Mouse (Mus musculus) MEL (cell line): ENCODE measurements around the gene Tcl1b3.
"Not testable (repeated sequence)": the region's sequence is repeated elsewhere in the genome, so short reads cannot be mapped to it uniquely, and the experiment has no call there.

ENCODE experiments used
- CHD2 ChIP-seq: IDR thresholded peaks from 2 replicates; pipeline ENCODE4 v1.6.1; 2011; ENCODE audit warnings: low read length, improper control_type of control experiment
- CTCF ChIP-seq, 3 experiments: IDR thresholded peaks in 2 of 3; conservative IDR thresholded peaks in 1 of 3; 2 replicates each; pipeline ENCODE4 v1.5.1; 2011 to 2012; ENCODE audit warnings: low read length in 3 of 3, low read depth in 2 of 3, mild to moderate bottlenecking in 2 of 3, improper control_type of control experiment in 1 of 3, inconsistent platforms in 1 of 3, mixed read lengths in 1 of 3, moderate library complexity in 1 of 3; ENCODE audit not compliant: control insufficient read depth in 1 of 3, insufficient read depth in 1 of 3, poor library complexity in 1 of 3, severe bottlenecking in 1 of 3
- ELF1 ChIP-seq: IDR thresholded peaks from 2 replicates; pipeline ENCODE4 v1.6.1; 2014; ENCODE audit warnings: low read depth, mild to moderate bottlenecking, inconsistent platforms, low read length, improper control_type of control experiment, moderate library complexity
- EP300 ChIP-seq, 2 experiments: IDR thresholded peaks; 2 replicates each; pipeline ENCODE4 v1.6.1; 2011; ENCODE audit warnings: improper control_type of control experiment in 2 of 2, low read length in 2 of 2, low read depth in 1 of 2, mild to moderate bottlenecking in 1 of 2
- GATA1 ChIP-seq: IDR thresholded peaks from 2 replicates; pipeline ENCODE4 v1.6.1; 2011; ENCODE audit warnings: low read depth, low read length, improper control_type of control experiment
- KAT2A ChIP-seq: conservative IDR thresholded peaks from 2 replicates; pipeline ENCODE4 v1.6.1; 2012; ENCODE audit warnings: low read depth, low read length, improper control_type of control experiment, inconsistent platforms
- MAX ChIP-seq: IDR thresholded peaks from 2 replicates; pipeline ENCODE4 v1.6.1; 2011; ENCODE audit warnings: low read length, improper control_type of control experiment
- NRF1 ChIP-seq: IDR thresholded peaks from 2 replicates; pipeline ENCODE4 v1.6.1; 2014; ENCODE audit warnings: low read depth, mild to moderate bottlenecking, inconsistent platforms, low read length, improper control_type of control experiment, moderate library complexity; ENCODE audit not compliant: poor library complexity, insufficient read depth, severe bottlenecking
- POLR2A ChIP-seq, 2 experiments: IDR thresholded peaks; 2 replicates each; pipeline ENCODE4 v1.6.1; 2011 to 2012; ENCODE audit warnings: low read length in 2 of 2, mild to moderate bottlenecking in 2 of 2, control low read depth in 1 of 2, improper control_type of control experiment in 1 of 2, low read depth in 1 of 2, moderate library complexity in 1 of 2; ENCODE audit not compliant: control insufficient read depth in 1 of 2, insufficient read depth in 1 of 2, poor library complexity in 1 of 2
- TAL1 ChIP-seq: IDR thresholded peaks from 2 replicates; pipeline ENCODE4 v1.6.1; 2012; ENCODE audit warnings: mild to moderate bottlenecking, inconsistent platforms, low read length, moderate library complexity, mixed read lengths
- TCF12 ChIP-seq: IDR thresholded peaks from 2 replicates; pipeline ENCODE4 v1.6.1; 2014; ENCODE audit warnings: low read depth, mild to moderate bottlenecking, inconsistent platforms, low read length, improper control_type of control experiment, moderate library complexity
- USF2 ChIP-seq, 2 experiments: IDR thresholded peaks; 2 replicates each; pipeline ENCODE4 v1.6.1; 2011 to 2012; ENCODE audit warnings: improper control_type of control experiment in 2 of 2, low read length in 2 of 2, borderline replicate concordance in 1 of 2, inconsistent platforms in 1 of 2, low read depth in 1 of 2, mild to moderate bottlenecking in 1 of 2; ENCODE audit not compliant: insufficient read depth in 1 of 2
- ZC3H11A ChIP-seq: IDR thresholded peaks from 2 replicates; pipeline ENCODE4 v1.6.1; 2012; ENCODE audit warnings: low read depth, mild to moderate bottlenecking, inconsistent platforms, low read length, improper control_type of control experiment
- ZNF384 ChIP-seq: IDR thresholded peaks from 2 replicates; pipeline ENCODE4 v1.6.1; 2012; ENCODE audit warnings: low read depth, mild to moderate bottlenecking, inconsistent platforms, low read length, improper control_type of control experiment

DNA sequence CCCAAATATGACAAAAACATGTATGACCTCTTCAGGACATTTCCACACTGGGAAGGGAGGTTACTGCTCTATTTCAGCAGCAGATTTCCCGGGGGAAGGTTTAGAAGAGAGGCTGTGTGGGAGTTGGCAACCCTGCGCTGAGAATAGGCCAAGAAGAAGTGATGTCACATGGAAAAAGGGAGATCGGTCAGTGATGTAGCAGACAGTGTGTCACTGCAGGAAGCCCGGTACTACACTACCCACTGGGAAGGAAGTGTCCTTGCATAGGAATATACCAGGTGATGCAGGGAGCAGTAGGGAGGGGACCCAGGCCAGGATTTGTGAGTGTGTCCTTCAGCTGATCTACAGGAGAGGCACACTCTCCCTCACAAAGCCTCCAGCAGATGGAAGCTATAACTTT is 35.6 kb upstream of the Tcl1b3 start:
- not testable (repeated sequence) for TF ChIP-seq GATA1; TCF12; ELF1; TAL1; ZNF384; CTCF (IDR thresholded peaks at IDR 0.05 in 2 of 3, conservative IDR thresholded peaks at IDR 0.05 in 1 of 3; ENCODE audit: control insufficient read depth in 1 of 3, insufficient read depth in 1 of 3, low read depth in 2 of 3, low read length in 3 of 3, poor library complexity in 1 of 3, severe bottlenecking in 1 of 3); NRF1; CHD2; ZC3H11A; EP300 (IDR thresholded peaks at IDR 0.05; ENCODE audit: low read depth in 1 of 2, low read length in 2 of 2); MAX; POLR2A (IDR thresholded peaks at IDR 0.05; ENCODE audit: control insufficient read depth in 1 of 2, insufficient read depth in 1 of 2, low read depth in 1 of 2, low read length in 2 of 2, poor library complexity in 1 of 2); USF2 (IDR thresholded peaks at IDR 0.05; ENCODE audit: borderline replicate concordance in 1 of 2, insufficient read depth in 1 of 2, low read depth in 1 of 2, low read length in 2 of 2); KAT2A
